Mouse (Mus musculus): Measurements from ENCODE around the gene Fgf3. TPM values are rescaled to one million over a fixed set of nuclear protein-coding genes. Genes with fewer than 3 reads are reported as not detected.
A peak's percentile ranks its signal among the peaks of the same experiment; 100 is the strongest.

Gene Fgf3
- polyA plus RNA-seq, 1 experiment from 2014 or later = 0.28 TPM

DNA sequence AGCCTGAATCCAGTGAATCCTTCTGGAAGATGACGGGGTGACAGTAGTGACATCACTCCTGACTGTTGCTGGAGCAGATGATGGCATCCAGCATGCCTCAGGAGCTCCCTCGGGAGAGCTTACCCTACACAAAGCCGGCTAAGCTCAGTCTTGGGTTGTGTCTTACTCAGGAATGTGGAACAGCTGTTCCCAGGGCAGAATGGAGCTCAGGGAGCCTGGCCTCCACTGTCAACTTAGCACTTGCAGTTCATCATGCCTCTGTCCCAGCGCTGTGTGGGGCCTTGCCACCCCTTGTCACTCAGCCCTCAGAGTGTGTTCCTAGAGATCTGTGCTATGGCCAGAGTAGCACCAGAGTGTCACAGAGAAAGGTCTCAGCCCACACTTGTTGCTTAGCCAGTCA lies 26.4 kb upstream of the Fgf3 start:
- no peak overlapping the region for H3K27ac ChIP-seq (replicated peaks)
- H3K4me1 ChIP-seq = no peaks in the 10 kb centered on the region
- H3K9me3 ChIP-seq (replicated peaks) = no peaks in the 10 kb centered on the region
- H3K36me3 ChIP-seq = no peaks in the 10 kb centered on the region
- no peak overlapping the region for H3K4me2 ChIP-seq
- H3K9ac ChIP-seq (replicated peaks) = no peak overlapping the region
- H3K27me3 ChIP-seq (replicated peaks) = no peaks in the 10 kb centered on the region
- H3K4me3 ChIP-seq (replicated peaks) = no peak overlapping the region
- 46% methylated on average over 4 of the region's 4 CpGs for WGBS
- ATAC-seq (ENCODE audit: low FRiP score) = no peak

DNA sequence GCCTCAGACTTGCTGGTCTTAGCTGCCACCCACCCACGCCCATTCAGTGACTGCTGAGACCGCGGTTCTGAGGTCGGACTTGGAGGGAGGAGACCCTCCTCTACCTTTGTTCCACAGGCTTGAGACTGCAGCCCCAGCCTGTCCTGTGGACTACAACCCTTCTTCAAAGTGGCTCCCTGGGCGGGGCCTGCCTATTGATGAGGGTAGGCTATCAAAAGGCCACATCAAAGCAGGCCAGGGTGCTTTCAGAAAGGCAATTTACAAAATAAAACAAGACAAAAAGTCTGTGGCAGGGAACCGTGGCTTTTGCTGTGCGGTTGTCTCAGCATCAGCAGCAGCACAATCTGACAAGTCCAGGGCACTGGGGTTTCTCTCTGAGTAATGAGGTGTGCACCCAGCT lies 16.0 kb upstream of the Fgf3 start:
- no peak for ATAC-seq (ENCODE audit: low FRiP score)
- WGBS = 8% methylated on average over 7 of the region's 7 CpGs

DNA sequence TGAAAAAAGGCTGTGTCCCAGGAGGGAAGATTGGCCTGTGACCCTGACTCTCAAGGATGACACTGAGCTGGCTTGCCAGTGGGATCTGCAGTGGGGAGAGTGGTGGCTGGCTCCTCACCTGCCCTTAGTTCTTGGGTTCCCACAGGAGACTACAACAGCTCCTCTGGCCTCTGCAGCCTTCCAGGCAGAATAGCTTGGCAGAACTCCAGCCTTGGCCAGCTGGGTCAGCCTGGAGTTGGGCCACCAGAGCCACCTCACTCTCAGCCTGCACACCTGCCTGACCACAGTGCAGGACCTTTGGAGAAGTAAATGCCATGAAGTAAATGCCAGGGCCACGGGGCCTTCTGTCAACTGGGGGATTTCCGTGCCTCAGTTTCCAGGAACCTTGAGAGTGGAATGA lies 13.9 kb upstream of the Fgf3 start:
- H3K9ac ChIP-seq (replicated peaks) = no peak overlapping the region
- no peaks in the 10 kb centered on the region for H3K36me3 ChIP-seq
- H3K9me3 ChIP-seq (replicated peaks) = no peaks in the 10 kb centered on the region
- no peak overlapping the region for H3K27ac ChIP-seq (replicated peaks)
- no peaks in the 10 kb centered on the region for H3K27me3 ChIP-seq (replicated peaks)
- no peak overlapping the region for H3K4me2 ChIP-seq
- H3K4me3 ChIP-seq (replicated peaks) = no peak overlapping the region
- no peak for ATAC-seq (ENCODE audit: low FRiP score)
- WGBS = 89% methylated on average over 2 of the region's 2 CpGs
- H3K4me1 ChIP-seq = no peaks in the 10 kb centered on the region

More for the DNA sequence above, 16.0 kb upstream of the Fgf3 start:
- Histone ChIP-seq H3K27ac (replicated peaks) (no peak overlapping the region), H3K9ac (replicated peaks) (no peak overlapping the region), H3K9me3 (replicated peaks) (0 out of 2 replicates have a peak, but pooled peaks cover 8% of the 10 kb centered on the region), H3K36me3 (no peaks in the 10 kb centered on the region), H3K4me3 (replicated peaks) (no peak overlapping the region), H3K27me3 (replicated peaks) (no peaks in the 10 kb centered on the region), H3K4me1 (no peaks in the 10 kb centered on the region), H3K4me2 (no peak overlapping the region)

DNA sequence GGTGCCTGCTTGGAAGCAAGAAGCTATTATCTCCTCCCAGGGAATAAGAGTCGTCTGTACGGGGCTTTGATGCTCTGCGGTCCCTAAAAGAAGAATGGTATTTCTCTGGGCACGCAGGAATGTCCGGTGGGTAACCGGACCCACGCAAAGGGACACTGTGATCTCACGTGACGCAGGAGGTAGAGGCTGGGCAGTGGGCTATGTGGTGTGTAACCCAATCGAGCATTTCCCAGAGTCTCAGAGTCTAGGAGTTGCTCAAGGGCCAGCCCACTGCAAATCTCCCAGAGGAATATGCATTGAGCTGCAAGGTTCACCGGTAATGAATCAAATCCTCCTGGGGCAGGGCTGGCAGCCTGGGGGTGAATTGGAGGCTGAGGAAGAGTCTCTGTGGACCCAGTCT lies 9.5 kb upstream of the Fgf3 start:
- Histone ChIP-seq H3K4me3 (replicated peaks) (no peak overlapping the region), H3K27me3 (replicated peaks) (no peaks in the 10 kb centered on the region), H3K9me3 (replicated peaks) (no peaks in the 10 kb centered on the region), H3K4me2 (no peak overlapping the region), H3K36me3 (no peaks in the 10 kb centered on the region), H3K9ac (replicated peaks) (no peak overlapping the region), H3K27ac (replicated peaks) (no peak overlapping the region), H3K4me1 (no peaks in the 10 kb centered on the region)
- no peak for ATAC-seq (ENCODE audit: low FRiP score)
- 25% methylated on average over 11 of the region's 11 CpGs for WGBS

DNA sequence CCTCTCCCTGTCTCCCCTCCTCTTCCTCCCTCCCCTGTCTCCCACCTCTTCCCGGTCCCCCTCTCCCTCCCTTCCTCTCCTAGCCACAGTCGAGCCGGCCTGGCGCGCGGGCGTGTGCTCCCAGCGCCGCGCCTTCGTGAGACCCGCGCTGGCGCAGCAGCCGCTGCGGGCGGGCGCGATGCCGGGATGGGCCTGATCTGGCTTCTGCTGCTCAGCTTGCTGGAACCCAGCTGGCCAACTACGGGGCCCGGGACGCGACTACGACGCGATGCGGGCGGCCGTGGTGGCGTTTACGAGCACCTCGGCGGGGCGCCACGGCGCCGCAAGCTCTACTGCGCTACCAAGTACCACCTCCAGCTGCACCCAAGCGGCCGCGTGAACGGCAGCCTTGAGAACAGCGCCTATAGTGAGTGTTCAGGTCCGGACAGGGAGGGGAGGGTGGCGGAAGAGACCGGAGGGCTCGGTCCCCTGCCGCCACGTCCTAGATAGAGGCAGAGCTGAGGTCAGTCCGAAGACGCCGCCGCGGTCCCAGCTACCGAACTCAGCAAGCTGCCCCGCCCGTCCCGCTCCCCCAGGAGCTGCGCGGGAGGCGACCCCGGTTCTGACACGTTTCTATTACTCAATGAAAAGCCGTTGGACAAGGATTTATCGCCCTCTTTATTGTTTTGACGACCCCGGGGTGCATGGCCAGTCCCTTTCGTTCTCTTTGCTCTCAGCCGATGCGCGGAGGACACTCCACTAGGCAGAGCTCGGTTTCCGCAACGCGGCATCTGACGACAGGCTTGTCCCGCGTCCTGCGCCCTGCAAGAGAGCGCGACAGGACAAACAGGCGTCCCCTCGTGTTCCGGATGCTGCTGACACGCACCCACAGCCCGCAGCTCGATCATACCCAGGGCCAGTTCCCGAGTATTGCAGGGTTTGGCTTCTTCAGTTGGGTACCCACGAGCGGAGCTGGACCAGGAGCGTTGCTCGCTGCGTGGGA lies 930 bp downstream of the Fgf3 start:
- Histone ChIP-seq H3K4me1 (peaks cover 21% of the 10 kb centered on the region), H3K27me3 (replicated peaks) (peaks cover 73% of the 10 kb centered on the region), H3K4me3 (replicated peaks) (peak overlapping the region; percentile 47), H3K27ac (replicated peaks) (no peak overlapping the region), H3K9me3 (replicated peaks) (no peaks in the 10 kb centered on the region), H3K9ac (replicated peaks) (peak overlapping the region; percentile 36), H3K36me3 (no peaks in the 10 kb centered on the region), H3K4me2 (peak overlapping the region; percentile 83)
- under 1% methylated on average over 94 of the region's 94 CpGs for WGBS
- peak; percentile 60; the same call in 1 of the 2 replicates for ATAC-seq (ENCODE audit: low FRiP score)

DNA sequence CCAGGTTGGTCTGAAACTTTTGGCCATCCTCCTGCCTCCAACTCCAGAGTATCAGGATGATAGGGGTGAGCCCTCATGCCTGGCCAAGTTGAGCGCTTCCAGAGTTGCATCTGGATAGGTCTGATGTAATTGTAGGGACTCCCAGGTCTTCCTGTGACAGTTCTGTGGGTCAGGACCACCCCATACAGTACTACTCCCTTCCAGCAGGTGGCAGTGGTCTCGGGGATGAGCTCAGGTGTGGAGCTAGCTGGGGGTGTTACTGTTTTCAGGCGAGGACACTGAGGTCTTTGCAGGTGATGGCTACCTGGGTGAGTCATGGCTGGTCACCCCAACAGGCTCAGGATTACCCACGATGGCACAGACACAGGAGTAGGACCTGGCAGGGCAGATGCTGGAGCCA lies 8.3 kb downstream of the Fgf3 start:
- no peak for ATAC-seq (ENCODE audit: low FRiP score)
- Histone ChIP-seq H3K9me3 (replicated peaks) (no peaks in the 10 kb centered on the region), H3K9ac (replicated peaks) (no peak overlapping the region), H3K27ac (replicated peaks) (no peak overlapping the region), H3K4me1 (no peaks in the 10 kb centered on the region), H3K4me3 (replicated peaks) (no peak overlapping the region), H3K36me3 (no peaks in the 10 kb centered on the region), H3K4me2 (no peak overlapping the region), H3K27me3 (replicated peaks) (peaks cover 14% of the 10 kb centered on the region)
- 31% methylated on average over 4 of the region's 4 CpGs for WGBS

DNA sequence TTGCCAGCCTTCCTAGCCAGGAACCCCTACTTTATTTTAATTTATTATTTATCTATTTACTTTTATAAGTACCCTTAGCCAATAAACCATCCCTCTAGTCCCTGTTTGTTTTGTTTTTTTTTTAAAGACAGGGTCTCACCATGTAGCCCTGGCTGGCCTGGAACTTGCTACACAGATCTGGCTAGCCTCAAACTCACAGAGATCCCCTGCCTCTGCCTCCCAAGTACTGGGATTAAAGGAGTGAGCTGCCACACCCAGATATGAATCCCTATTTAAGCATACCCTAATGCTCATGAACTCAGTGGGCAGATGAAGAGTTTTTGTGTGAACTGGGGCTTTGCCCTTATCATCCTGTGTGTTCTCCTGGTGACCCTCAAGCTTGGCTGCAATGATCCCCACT lies 9.2 kb downstream of the Fgf3 start, which contains the start of gene Fgf4:
Gene Fgf4, plus strand, starts transcription at position 301 of the 400 bp plus-strand sequence.
- Histone ChIP-seq H3K4me2 (no peak within 1 kb of the TSS), H3K36me3 (no peaks in the 10 kb centered on the region), H3K4me1 (no peaks in the 10 kb centered on the region), H3K27me3 (replicated peaks) (peaks cover 6% of the 10 kb centered on the region; the same call in 1 of the 2 replicates), H3K9ac (replicated peaks) (no peak within 1 kb of the TSS), H3K4me3 (replicated peaks) (no peak within 1 kb of the TSS), H3K9me3 (replicated peaks) (no peaks in the 10 kb centered on the region), H3K27ac (replicated peaks) (no peak within 1 kb of the TSS)
- ATAC-seq (ENCODE audit: low FRiP score) = no peak

DNA sequence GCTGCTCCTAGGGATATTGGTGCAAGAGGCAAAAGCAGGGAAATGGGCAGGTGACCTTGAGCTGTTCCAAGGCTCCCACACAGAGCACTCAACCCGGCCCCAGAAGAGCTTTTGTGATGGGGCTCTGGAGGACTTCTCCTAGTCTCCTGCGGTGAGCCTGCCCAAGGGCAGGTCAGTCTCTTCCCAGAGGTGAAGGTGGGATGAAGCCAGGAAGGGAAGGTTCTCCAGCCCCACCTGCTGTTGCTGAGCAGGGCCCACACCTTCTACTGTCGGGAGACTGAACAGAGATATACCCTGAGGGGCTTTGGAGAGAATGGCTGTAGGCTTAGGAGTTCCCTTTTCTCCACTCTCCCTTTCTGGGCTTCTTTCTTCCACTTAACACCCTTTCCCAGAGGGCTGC lies 13.4 kb downstream of the Fgf3 start:
- Histone ChIP-seq H3K4me2 (no peak overlapping the region), H3K36me3 (no peaks in the 10 kb centered on the region), H3K27me3 (replicated peaks) (no peaks in the 10 kb centered on the region), H3K4me3 (replicated peaks) (no peak overlapping the region), H3K9me3 (replicated peaks) (no peaks in the 10 kb centered on the region), H3K9ac (replicated peaks) (no peak overlapping the region), H3K27ac (replicated peaks) (no peak overlapping the region), H3K4me1 (no peaks in the 10 kb centered on the region)
- no peak for ATAC-seq (ENCODE audit: low FRiP score)
- WGBS = 52% methylated on average over 3 of the region's 3 CpGs

DNA sequence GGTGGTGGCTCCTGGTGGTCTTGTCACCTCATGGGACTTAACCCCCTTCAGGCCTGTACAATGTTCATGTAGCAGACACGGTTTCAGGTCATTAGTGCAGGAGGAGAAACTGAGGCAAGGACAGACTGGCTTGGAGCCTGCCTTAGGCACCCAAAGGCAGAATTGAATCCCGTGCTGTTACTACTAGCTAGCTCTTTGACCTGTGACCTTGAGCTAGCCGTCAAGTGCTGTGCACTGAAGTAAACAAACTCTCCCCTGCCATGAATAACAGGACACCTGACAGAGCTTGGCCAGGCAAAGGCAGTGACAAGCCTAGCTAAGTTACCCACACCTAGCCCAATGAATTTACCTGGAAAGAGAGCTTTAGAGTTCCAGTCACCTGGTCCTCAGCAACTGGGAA lies 17.1 kb downstream of the Fgf3 start:
- Histone ChIP-seq H3K4me2 (no peak overlapping the region), H3K9me3 (replicated peaks) (no peaks in the 10 kb centered on the region), H3K27ac (replicated peaks) (no peak overlapping the region), H3K4me1 (no peaks in the 10 kb centered on the region), H3K4me3 (replicated peaks) (no peak overlapping the region), H3K27me3 (replicated peaks) (peaks cover 16% of the 10 kb centered on the region), H3K9ac (replicated peaks) (no peak overlapping the region), H3K36me3 (no peaks in the 10 kb centered on the region)
- 64% methylated on average over 3 of the region's 3 CpGs for WGBS
- ATAC-seq (ENCODE audit: low FRiP score) = no peak

DNA sequence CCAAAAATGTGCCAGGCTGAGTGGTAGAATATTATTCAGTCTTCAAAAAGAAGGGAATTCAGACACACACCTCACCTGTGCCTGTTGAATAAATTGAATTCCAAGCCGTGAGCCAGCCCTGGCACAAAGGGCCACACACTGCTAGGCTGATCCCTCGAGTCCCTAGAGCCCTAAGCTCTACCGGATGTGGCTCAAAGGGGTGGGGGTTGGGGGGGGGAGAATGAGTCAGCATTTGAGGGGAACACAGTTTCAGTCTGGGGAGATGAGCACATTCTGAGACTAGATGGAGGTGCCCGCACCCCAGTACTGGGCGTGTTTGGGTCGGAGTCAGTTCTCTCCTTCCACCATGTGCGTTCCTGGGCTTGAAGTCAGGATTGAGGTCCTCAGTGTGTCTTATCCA lies 19.3 kb downstream of the Fgf3 start:
- Histone ChIP-seq H3K4me1 (peaks cover 14% of the 10 kb centered on the region), H3K27ac (replicated peaks) (no peak overlapping the region), H3K36me3 (no peaks in the 10 kb centered on the region), H3K4me3 (replicated peaks) (no peak overlapping the region), H3K27me3 (replicated peaks) (peaks cover 37% of the 10 kb centered on the region), H3K9me3 (replicated peaks) (no peaks in the 10 kb centered on the region), H3K9ac (replicated peaks) (no peak overlapping the region), H3K4me2 (no peak overlapping the region)
- 93% methylated on average over 7 of the region's 7 CpGs for WGBS
- no peak for ATAC-seq (ENCODE audit: low FRiP score)

DNA sequence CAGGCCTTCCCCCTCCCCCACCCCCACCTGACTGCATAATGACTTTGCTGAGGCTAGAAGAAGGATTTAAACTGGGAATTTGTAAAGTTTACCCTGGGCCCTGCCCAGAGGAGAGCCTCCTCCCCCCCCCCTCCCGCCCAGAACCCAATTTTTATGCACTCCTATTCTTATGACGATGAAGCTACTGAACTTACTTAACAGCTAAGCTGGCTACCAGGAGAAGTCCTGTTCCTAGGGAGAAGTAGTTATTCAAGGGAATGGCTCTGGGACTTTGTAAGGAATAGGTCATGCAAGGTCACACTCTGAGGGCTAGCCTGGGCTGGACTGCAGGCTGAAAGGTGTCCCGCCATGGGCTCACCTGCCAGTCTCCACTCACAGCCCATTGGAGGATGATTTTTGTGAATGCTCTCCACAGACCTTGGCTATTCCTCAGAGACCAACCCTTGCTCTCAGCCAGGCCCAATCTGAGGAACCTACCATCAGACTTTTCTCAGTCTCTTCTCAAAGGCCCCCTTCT lies 20.0 kb downstream of the Fgf3 start:
- Histone ChIP-seq H3K9ac (replicated peaks) (no peak overlapping the region), H3K4me1 (peaks cover 15% of the 10 kb centered on the region), H3K9me3 (replicated peaks) (no peaks in the 10 kb centered on the region), H3K27ac (replicated peaks) (no peak overlapping the region), H3K4me3 (replicated peaks) (no peak overlapping the region), H3K27me3 (replicated peaks) (peaks cover 45% of the 10 kb centered on the region), H3K36me3 (no peaks in the 10 kb centered on the region), H3K4me2 (no peak overlapping the region)
- ATAC-seq (ENCODE audit: low FRiP score) = no peak
- WGBS = 67% methylated on average over 3 of the region's 3 CpGs

DNA sequence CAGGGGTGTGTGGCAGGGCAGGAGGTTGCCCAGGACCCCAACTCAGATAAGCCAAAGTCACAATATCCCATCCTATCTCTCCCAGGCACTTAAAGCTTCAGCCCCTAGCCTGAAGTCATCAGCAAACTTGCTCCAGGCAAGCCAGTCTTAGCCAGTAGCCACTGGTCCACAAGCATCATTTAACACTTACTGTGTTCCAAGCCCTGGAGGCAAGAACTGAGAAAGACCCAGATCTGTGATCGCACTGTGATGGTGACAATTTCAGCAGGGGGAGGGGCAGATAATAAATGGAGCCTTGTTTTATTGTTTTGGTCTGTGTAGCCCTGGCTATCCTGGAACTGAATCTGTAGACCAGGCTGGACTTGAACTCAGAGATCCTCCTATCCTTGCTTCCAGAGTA lies 20.8 kb downstream of the Fgf3 start:
- H3K27ac ChIP-seq (replicated peaks) = no peak overlapping the region
- H3K27me3 ChIP-seq (replicated peaks) = peaks cover 52% of the 10 kb centered on the region
- ATAC-seq (ENCODE audit: low FRiP score) = no peak

More for the DNA sequence above, 20.8 kb downstream of the Fgf3 start:
- no peak overlapping the region for H3K9ac ChIP-seq (replicated peaks)
- 81% methylated on average over 1 of the region's 1 CpGs for WGBS
- H3K4me2 ChIP-seq = no peak overlapping the region
- no peaks in the 10 kb centered on the region for H3K36me3 ChIP-seq
- no peak overlapping the region for H3K4me3 ChIP-seq (replicated peaks)
- H3K4me1 ChIP-seq = peaks cover 15% of the 10 kb centered on the region
- H3K9me3 ChIP-seq (replicated peaks) = no peaks in the 10 kb centered on the region
